Mouse (Mus musculus): ENCODE data around the gene Nol8. TPM values are rescaled to one million over a fixed set of nuclear protein-coding genes. Genes with fewer than 3 reads are reported as not detected.

Nol8 gene
- 3.5 TPM for polyA plus RNA-seq (2012; fragmentation: generic; extraction: Trizol)
- long read RNA-seq, experiment 1, full-length matches to known transcripts = 1 of 9 reads
- long read RNA-seq, experiment 1, partial matches to known transcripts = 8 of 9 reads
- long read RNA-seq, experiment 1, other reads (novel, unspliced or antisense) = 0 of 9 reads
- long read RNA-seq, experiment 2, full-length matches to known transcripts = 1 of 74 reads
- long read RNA-seq, experiment 2, partial matches to known transcripts = 69 of 74 reads
- long read RNA-seq, experiment 2, other reads (novel, unspliced or antisense) = 4 of 74 reads

DNA sequence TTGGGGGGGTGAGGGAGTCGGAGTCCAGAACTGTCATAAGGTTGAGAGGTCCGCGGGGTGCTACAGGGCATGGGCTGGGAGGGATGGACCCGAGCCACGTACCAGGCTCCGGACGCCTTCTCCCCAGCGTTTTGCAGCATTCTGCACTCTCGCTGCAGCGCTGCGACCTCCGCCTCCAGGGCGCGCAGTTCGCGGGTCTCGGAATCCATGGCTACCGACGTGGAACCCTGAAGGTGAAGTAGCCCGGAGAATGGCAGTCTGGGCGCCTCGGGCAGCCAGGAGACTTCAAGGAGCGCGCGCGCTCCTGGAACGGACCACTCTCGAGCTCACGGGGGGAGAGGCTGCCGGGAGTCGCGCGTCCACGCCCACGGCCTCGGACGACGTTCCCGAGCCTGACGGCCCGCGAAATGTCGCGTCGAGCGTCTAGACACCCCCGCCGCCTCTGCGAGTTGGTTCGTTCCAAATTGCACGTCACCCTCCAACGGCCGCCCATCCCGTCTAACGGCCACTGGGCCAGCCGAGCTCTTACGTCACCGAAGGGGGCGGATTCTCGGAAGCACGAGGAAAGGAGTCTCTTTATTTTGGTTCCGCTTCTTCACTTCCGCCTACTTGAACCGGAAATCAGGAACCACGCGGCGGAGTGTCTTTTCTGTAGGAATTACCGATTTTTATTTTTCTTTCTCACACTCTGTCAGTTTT lies at the start of gene Nol8, which contains the start of gene Cenpp:
Gene Nol8 (plus strand): TSS at position 598 of the 699 bp plus-strand sequence.
Gene Cenpp (minus strand): TSS at position 305 of the 699 bp plus-strand sequence.
- Histone ChIP-seq H3ac (ENCODE audit: control insufficient read depth, insufficient read length, low read depth) (peak within 1 kb of the TSS; percentile 83), H3K79me2 (ENCODE audit: control insufficient read depth, insufficient read depth) (peaks cover 40% of the 10 kb centered on the region), H3K79me3 (ENCODE audit: low read depth) (peaks cover 21% of the 10 kb centered on the region), H3K4me3 (ENCODE audit: insufficient read depth, poor library complexity, severe bottlenecking) (peak within 1 kb of the TSS; percentile 77), H3K27me3 (ENCODE audit: control insufficient read depth, insufficient read depth, insufficient read length) (no peaks in the 10 kb centered on the region), H3K36me3 (ENCODE audit: control insufficient read depth, insufficient read depth) (peaks cover 23% of the 10 kb centered on the region)
- TF ChIP-seq CEBPB (IDR thresholded peaks at IDR 0.05; ENCODE audit: low read depth) (peak; percentile 19), MYOD1 (IDR thresholded peaks at IDR 0.05; ENCODE audit: control insufficient read depth, insufficient read length, low read depth) (no peak)

DNA sequence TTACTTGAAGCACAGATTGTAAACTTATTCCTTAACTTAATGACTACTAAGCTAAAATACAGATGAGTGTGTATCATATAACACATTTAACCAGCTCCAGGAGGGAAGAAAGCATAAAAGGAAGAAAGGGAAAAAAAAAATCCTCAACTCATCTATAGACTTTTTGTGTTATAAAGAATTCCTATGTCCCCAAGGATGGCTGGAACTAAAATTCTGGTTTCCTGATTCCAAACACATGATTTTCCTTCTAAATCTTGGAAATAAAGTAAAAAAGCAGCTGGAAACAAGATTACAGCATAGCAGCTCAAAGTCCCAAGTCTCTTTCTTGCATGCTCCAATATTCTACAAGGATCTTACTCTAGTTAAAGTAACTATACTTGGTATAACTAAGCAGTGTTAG lies 49.3 kb upstream of the Nol8 start:
- H3K36me3 ChIP-seq (ENCODE audit: control insufficient read depth, insufficient read depth) = no peaks in the 10 kb centered on the region
- no peak for TF ChIP-seq MAX (IDR thresholded peaks at IDR 0.05)
- TF ChIP-seq FOSL1 (IDR thresholded peaks at IDR 0.05; ENCODE audit: insufficient read depth, low read length, poor library complexity, severe bottlenecking) = no peak
- no peak for TF ChIP-seq MYOG (IDR thresholded peaks at IDR 0.05; ENCODE audit: control insufficient read depth, extremely low read depth, insufficient read length)
- no peak for TF ChIP-seq MYOD1 (IDR thresholded peaks at IDR 0.05; ENCODE audit: control insufficient read depth, insufficient read length, low read depth)
- TF ChIP-seq CEBPB (IDR thresholded peaks at IDR 0.05; ENCODE audit: low read depth) = no peak
- TF ChIP-seq USF1 (IDR thresholded peaks at IDR 0.05; ENCODE audit: low read depth) = no peak
- TF ChIP-seq CTCF (IDR thresholded peaks at IDR 0.05; ENCODE audit: control insufficient read depth, insufficient read depth, insufficient read length) = no peak
- no peaks in the 10 kb centered on the region for H3K79me3 ChIP-seq (ENCODE audit: low read depth)
- no peak overlapping the region for H3K4me3 ChIP-seq (ENCODE audit: insufficient read depth, poor library complexity, severe bottlenecking)
- H3ac ChIP-seq (ENCODE audit: control insufficient read depth, insufficient read length, low read depth) = no peak overlapping the region
- H3K27me3 ChIP-seq (ENCODE audit: control insufficient read depth, insufficient read depth, insufficient read length) = no peaks in the 10 kb centered on the region
- H3K79me2 ChIP-seq (ENCODE audit: control insufficient read depth, insufficient read depth) = no peaks in the 10 kb centered on the region

DNA sequence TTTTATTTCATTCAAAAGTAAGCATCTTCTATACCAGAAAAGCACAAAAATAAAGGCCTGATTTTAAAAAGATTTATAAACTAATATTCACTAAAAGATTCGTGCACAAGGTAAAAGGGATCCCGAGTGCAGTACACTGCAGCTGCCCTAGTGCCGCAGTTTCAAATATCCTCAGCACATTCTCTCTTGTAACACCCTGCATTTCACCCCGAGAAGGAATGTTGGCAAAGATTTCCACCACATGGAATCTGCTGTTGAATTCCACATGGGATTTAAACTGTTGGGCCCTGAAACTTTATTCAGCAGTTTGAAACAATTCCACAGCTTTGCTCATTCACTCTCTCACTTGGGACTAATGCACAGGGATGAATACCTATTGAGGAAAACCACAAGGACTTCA lies 45.2 kb upstream of the Nol8 start, which contains the start of gene Ogn:
Gene Ogn (plus strand): TSS at position 333 of the 400 bp plus-strand sequence.
- Histone ChIP-seq H3K4me3 (ENCODE audit: insufficient read depth, poor library complexity, severe bottlenecking) (no peak within 1 kb of the TSS), H3K36me3 (ENCODE audit: control insufficient read depth, insufficient read depth) (no peaks in the 10 kb centered on the region), H3K27me3 (ENCODE audit: control insufficient read depth, insufficient read depth, insufficient read length) (no peaks in the 10 kb centered on the region), H3K79me3 (ENCODE audit: low read depth) (peaks cover 3% of the 10 kb centered on the region), H3ac (ENCODE audit: control insufficient read depth, insufficient read length, low read depth) (no peak within 1 kb of the TSS), H3K79me2 (ENCODE audit: control insufficient read depth, insufficient read depth) (no peaks in the 10 kb centered on the region)
- TF ChIP-seq CEBPB (IDR thresholded peaks at IDR 0.05; ENCODE audit: low read depth) = no peak
- TF ChIP-seq MYOD1 (IDR thresholded peaks at IDR 0.05; ENCODE audit: control insufficient read depth, insufficient read length, low read depth) = no peak
- no peak for TF ChIP-seq MAX (IDR thresholded peaks at IDR 0.05)
- no peak for TF ChIP-seq MYOG (IDR thresholded peaks at IDR 0.05; ENCODE audit: control insufficient read depth, extremely low read depth, insufficient read length)
- no peak for TF ChIP-seq FOSL1 (IDR thresholded peaks at IDR 0.05; ENCODE audit: insufficient read depth, low read length, poor library complexity, severe bottlenecking)
- no peak for TF ChIP-seq CTCF (IDR thresholded peaks at IDR 0.05; ENCODE audit: control insufficient read depth, insufficient read depth, insufficient read length)
- no peak for TF ChIP-seq USF1 (IDR thresholded peaks at IDR 0.05; ENCODE audit: low read depth)

DNA sequence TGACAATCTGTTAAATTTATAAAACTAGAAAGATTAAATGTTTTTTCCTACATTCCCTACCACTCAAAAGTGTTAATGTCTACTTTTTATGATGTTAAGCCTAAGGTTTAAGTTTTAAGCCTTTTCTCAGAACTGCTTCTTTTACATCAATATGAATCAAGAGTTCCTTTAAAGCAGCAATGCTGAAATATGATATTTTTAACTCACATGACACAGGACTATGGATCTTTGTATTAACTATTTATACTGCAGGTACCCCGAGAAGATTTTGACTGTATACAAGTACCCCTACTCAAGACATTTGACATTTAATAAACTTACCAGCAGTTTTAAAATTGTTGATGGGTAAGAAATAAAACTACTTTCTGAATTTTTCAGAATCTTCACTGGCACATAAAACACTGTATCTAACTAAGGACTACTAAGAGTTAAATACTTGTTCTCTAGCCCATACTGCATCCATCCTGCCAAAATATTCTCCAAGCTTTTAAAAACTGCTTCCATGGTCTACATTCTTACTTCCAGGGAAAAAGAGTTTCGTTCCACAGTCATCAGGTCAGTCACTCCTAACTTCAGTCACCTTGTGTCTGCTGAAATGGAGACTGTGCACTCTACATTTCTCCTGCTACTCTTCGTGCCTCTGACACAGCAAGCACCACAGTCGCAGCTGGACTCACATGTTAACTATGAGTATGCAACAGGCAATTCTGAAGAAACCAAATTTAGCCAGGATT lies 44.1 kb upstream of the Nol8 start:
- Histone ChIP-seq H3K79me3 (ENCODE audit: low read depth) (peaks cover 3% of the 10 kb centered on the region), H3K4me3 (ENCODE audit: insufficient read depth, poor library complexity, severe bottlenecking) (no peak overlapping the region), H3ac (ENCODE audit: control insufficient read depth, insufficient read length, low read depth) (no peak overlapping the region), H3K27me3 (ENCODE audit: control insufficient read depth, insufficient read depth, insufficient read length) (no peaks in the 10 kb centered on the region), H3K79me2 (ENCODE audit: control insufficient read depth, insufficient read depth) (no peaks in the 10 kb centered on the region), H3K36me3 (ENCODE audit: control insufficient read depth, insufficient read depth) (no peaks in the 10 kb centered on the region)
- TF ChIP-seq USF1 (IDR thresholded peaks at IDR 0.05; ENCODE audit: low read depth) (no peak), CEBPB (IDR thresholded peaks at IDR 0.05; ENCODE audit: low read depth) (no peak), MYOD1 (IDR thresholded peaks at IDR 0.05; ENCODE audit: control insufficient read depth, insufficient read length, low read depth) (no peak), FOSL1 (IDR thresholded peaks at IDR 0.05; ENCODE audit: insufficient read depth, low read length, poor library complexity, severe bottlenecking) (no peak), MAX (IDR thresholded peaks at IDR 0.05) (no peak), MYOG (IDR thresholded peaks at IDR 0.05; ENCODE audit: control insufficient read depth, extremely low read depth, insufficient read length) (no peak), CTCF (IDR thresholded peaks at IDR 0.05; ENCODE audit: control insufficient read depth, insufficient read depth, insufficient read length) (no peak)

DNA sequence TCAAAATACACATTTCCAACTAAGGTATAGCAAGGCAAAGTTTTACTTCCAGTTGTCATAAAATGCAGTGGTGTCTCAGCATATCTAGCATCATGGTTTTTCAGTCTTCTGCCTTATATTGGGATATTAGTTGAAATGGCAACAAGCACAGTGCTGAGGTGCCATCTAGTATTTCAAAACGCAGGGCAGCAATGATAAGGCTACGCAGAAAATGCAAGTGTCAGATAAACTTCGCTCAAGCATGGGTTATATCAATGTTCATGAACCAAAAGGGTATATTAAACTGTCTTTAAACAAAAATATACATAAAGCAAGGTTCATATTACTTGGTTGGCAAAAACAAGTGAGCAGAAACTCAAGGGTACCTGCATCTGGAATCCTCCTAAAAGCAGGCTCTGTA lies 35.9 kb upstream of the Nol8 start:
- Histone ChIP-seq H3ac (ENCODE audit: control insufficient read depth, insufficient read length, low read depth) (no peak overlapping the region), H3K36me3 (ENCODE audit: control insufficient read depth, insufficient read depth) (no peaks in the 10 kb centered on the region), H3K79me3 (ENCODE audit: low read depth) (no peaks in the 10 kb centered on the region), H3K27me3 (ENCODE audit: control insufficient read depth, insufficient read depth, insufficient read length) (no peaks in the 10 kb centered on the region), H3K4me3 (ENCODE audit: insufficient read depth, poor library complexity, severe bottlenecking) (no peak overlapping the region), H3K79me2 (ENCODE audit: control insufficient read depth, insufficient read depth) (no peaks in the 10 kb centered on the region)
- no peak for TF ChIP-seq CTCF (IDR thresholded peaks at IDR 0.05; ENCODE audit: control insufficient read depth, insufficient read depth, insufficient read length)

Data from C2C12 (cell line).